Mouse (Mus musculus): ENCODE measurements around the gene Yipf7. TPM values are rescaled to one million over a fixed set of nuclear protein-coding genes. Genes with fewer than 3 reads are reported as not detected.

Gene Yipf7
- 0.10 and 0.11 TPM in 2 replicates for polyA plus RNA-seq (2012; rRNA removed)

DNA sequence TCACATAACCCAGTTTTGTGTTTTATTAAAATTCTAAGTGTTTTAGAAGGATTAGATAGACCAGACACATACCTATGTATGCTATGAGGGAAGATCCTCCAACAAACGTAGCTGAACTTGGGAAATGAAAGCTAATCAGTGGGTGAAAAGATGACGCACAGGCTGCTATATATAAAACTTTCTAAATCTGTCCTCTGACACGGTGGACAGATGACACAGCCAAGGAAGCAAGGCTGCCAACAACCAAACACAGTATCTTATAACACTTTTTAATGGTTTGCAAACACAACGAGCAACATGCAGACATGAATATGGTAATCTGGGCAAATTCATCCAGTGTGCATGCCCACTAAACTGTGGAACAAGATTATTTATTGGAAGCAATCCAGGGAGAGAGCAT is at the start of gene Yipf7:
Gene Yipf7 (minus strand): TSS at position 160 of the 400 bp plus-strand sequence.
- DNase-seq (ENCODE audit: low read depth), result no peak
- TF ChIP-seq POLR2A (IDR thresholded peaks at IDR 0.05; ENCODE audit: borderline replicate concordance, extremely low read depth, insufficient read depth, insufficient read length, poor library complexity, severe bottlenecking), result no peak
- no peak for TF ChIP-seq CTCF (IDR thresholded peaks at IDR 0.05; ENCODE audit: borderline replicate concordance, extremely low read depth, insufficient read depth, insufficient read length)

DNA sequence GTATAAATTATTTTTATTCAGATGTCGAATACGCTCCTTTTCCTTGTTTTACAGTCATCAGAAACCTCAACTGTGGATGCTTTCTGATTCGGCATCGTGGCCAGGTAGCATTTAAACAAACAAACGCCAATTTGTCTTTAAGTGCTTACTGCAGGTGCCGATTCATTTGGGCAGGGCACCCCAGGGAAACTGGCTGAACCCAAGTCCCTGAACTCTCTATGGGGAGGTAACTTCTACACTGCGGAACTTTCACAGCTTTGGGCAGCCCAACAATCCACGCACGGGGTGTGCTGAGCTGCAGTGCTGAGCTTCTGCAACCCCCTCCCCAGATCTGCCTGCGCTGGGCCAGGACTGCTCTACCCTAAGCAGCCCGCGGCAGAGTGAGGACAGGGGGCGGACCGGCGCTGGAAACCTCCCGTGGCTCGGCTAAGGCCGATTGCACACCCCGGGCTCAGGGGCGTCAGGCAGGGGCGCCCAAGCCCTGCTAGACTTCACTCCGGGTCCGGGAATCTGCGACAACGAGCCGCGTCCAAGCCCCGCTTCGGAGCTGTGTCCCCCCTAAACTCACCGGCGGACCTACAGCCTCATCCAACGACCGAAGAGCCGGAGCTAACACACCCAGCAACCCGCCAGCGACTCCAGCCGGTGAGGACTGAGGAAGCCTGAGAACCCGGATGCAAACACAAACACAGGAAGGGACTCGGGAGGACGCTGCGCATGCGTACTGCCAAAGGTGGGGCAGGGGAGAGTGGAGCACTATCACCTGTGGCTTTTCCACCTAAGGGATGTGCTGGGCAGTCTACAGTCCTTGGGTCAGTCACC is 49.4 kb upstream of the Yipf7 start, which contains the start of gene Gnpda2:
Gene Gnpda2 (minus strand): TSS at position 701 of the 822 bp plus-strand sequence.
- DNase-seq (ENCODE audit: low read depth), result peak; percentile 96
- TF ChIP-seq CTCF (IDR thresholded peaks at IDR 0.05; ENCODE audit: borderline replicate concordance, extremely low read depth, insufficient read depth, insufficient read length) (peak; percentile 47; the same call in 1 of the 2 replicates), POLR2A (IDR thresholded peaks at IDR 0.05; ENCODE audit: borderline replicate concordance, extremely low read depth, insufficient read depth, insufficient read length, poor library complexity, severe bottlenecking) (peak; percentile 71; the same call in 1 of the 2 replicates)

DNA sequence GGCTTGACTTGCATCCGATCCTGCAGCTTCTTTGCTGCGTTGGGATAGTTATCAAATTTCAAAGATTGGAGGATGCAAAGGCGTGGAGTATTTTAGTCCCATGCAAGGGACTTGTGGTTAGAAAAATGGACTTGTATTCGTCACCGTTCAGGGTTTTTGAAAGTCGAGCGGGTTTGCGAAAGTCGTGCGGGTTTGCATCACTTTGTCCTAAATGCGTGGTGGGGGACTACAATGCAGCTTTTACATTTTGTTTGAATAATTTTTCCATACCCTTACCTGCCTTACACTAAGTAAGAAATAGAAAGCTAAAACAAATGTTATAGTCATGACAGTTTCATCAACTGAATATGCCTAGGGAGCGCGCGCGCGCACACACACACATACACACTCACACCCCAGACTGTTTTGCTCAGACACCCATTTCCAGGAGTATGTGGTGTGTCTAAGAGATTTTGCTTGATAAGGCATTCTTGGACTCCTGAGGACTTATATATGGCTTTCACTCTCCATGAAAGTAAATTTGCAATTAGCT is 15.0 kb upstream of the Yipf7 start:
- TF ChIP-seq CTCF (IDR thresholded peaks at IDR 0.05; ENCODE audit: borderline replicate concordance, extremely low read depth, insufficient read depth, insufficient read length), result no peak
- no peak for TF ChIP-seq POLR2A (IDR thresholded peaks at IDR 0.05; ENCODE audit: borderline replicate concordance, extremely low read depth, insufficient read depth, insufficient read length, poor library complexity, severe bottlenecking)
- DNase-seq (ENCODE audit: low read depth), result peak; percentile 62

DNA sequence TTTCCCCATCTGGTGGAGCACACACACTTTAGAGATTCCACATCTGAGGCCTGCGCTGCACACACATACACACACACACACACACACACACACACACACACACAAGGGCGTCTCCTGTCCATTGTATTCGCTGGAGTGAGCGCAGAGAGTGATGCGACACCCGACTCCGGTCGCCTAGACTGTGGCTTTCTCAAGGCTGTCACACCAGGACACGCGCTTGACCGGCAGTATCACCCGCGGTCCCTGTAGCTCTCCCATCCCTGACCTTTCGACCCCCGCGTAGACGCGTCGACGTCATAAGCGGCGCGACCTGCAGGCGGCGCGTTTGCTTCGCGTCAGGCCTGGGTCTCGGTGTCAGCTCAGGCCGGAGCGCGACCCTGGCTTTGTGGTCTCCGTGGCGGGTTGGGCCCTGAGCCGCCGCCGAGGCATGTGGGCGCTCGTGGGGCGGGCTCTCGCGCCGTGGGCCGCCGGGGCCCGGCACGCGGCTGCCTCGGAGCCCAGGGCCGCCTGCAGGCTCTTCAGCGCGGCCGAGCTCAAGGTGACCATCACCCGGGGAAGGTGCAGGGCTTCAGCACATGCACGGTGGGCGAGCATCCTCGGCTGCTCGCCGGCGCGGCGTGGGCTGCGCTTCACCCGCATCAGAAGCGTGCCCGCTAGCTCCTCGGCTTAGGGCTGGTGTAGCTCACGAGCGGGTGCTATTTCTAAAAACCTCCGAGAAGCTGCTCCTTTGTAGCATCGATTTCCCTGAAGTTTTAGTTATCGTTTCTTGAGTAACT is 14.4 kb upstream of the Yipf7 start, which contains the start of gene Guf1:
Gene Guf1 (plus strand): TSS at position 296 of the 776 bp plus-strand sequence.
- TF ChIP-seq POLR2A (IDR thresholded peaks at IDR 0.05; ENCODE audit: borderline replicate concordance, extremely low read depth, insufficient read depth, insufficient read length, poor library complexity, severe bottlenecking) (peak; percentile 79), CTCF (IDR thresholded peaks at IDR 0.05; ENCODE audit: borderline replicate concordance, extremely low read depth, insufficient read depth, insufficient read length) (no peak)
- DNase-seq (ENCODE audit: low read depth), result peak; percentile 95

DNA sequence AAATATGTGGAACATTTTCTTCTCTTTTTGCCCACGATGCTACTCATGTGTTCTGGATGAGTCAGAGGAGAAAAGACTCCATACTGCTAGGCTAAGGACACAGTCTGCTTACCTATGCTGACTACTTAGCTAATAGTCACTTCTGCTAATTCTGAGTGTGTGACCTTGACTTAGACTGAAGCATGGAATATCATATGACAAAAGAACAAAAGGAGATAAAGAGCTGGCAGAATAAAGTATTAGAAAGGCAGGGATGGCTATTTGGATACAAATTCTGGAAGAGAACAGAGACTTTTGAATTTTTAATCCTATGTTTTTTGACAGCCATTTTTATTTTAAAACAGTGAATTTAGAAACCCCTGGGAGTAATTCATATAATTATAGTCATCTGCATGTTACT is 768 bp downstream of the Yipf7 start:
- DNase-seq (ENCODE audit: low read depth), result no peak
- TF ChIP-seq POLR2A (IDR thresholded peaks at IDR 0.05; ENCODE audit: borderline replicate concordance, extremely low read depth, insufficient read depth, insufficient read length, poor library complexity, severe bottlenecking) (no peak), CTCF (IDR thresholded peaks at IDR 0.05; ENCODE audit: borderline replicate concordance, extremely low read depth, insufficient read depth, insufficient read length) (no peak)

GRCm38 (mm10) chr5:69523944-69524343 is 18.5 kb downstream of the Yipf7 start:
- TF ChIP-seq POLR2A (IDR thresholded peaks at IDR 0.05; ENCODE audit: borderline replicate concordance, extremely low read depth, insufficient read depth, insufficient read length, poor library complexity, severe bottlenecking), result no peak
- TF ChIP-seq CTCF (IDR thresholded peaks at IDR 0.05; ENCODE audit: borderline replicate concordance, extremely low read depth, insufficient read depth, insufficient read length), result no peak

GRCm38 (mm10) chr5:69522064-69522463 is 20.4 kb downstream of the Yipf7 start:
- no peak for DNase-seq (ENCODE audit: low read depth)
- TF ChIP-seq POLR2A (IDR thresholded peaks at IDR 0.05; ENCODE audit: borderline replicate concordance, extremely low read depth, insufficient read depth, insufficient read length, poor library complexity, severe bottlenecking) (no peak), CTCF (IDR thresholded peaks at IDR 0.05; ENCODE audit: borderline replicate concordance, extremely low read depth, insufficient read depth, insufficient read length) (no peak)

More at GRCm38 (mm10) chr5:69523944-69524343, 18.5 kb downstream of the Yipf7 start:
- DNase-seq (ENCODE audit: low read depth), result no peak

GRCm38 (mm10) chr5:69520661-69521278 is 21.7 kb downstream of the Yipf7 start:
- peak; percentile 85 for DNase-seq (ENCODE audit: low read depth)
- TF ChIP-seq POLR2A (IDR thresholded peaks at IDR 0.05; ENCODE audit: borderline replicate concordance, extremely low read depth, insufficient read depth, insufficient read length, poor library complexity, severe bottlenecking) (no peak), CTCF (IDR thresholded peaks at IDR 0.05; ENCODE audit: borderline replicate concordance, extremely low read depth, insufficient read depth, insufficient read length) (peak; percentile 78)

DNA sequence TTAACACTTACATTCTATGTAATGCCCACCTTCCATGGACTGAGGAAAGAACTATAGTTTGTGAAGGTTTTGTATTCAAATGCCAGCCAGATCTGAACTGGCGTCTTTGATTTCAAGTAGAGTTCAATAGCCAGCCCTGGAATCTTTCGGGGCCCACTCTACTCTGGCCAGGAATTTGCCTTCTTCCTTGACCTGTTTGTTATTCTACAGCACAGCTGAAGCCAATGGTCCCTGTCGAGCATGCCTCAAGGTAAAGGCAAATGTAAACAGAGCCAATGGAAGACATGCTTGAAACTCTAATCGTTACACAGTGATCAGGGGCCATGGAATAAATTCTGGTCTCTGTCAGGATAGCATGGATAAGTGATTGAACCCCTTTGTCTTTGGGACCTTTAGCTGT is 30.2 kb downstream of the Yipf7 start:
- TF ChIP-seq CTCF (IDR thresholded peaks at IDR 0.05; ENCODE audit: borderline replicate concordance, extremely low read depth, insufficient read depth, insufficient read length), result no peak
- no peak for TF ChIP-seq POLR2A (IDR thresholded peaks at IDR 0.05; ENCODE audit: borderline replicate concordance, extremely low read depth, insufficient read depth, insufficient read length, poor library complexity, severe bottlenecking)
- no peak for DNase-seq (ENCODE audit: low read depth)

GRCm38 (mm10) chr5:69511631-69512030 is 30.8 kb downstream of the Yipf7 start:
- no peak for TF ChIP-seq CTCF (IDR thresholded peaks at IDR 0.05; ENCODE audit: borderline replicate concordance, extremely low read depth, insufficient read depth, insufficient read length)
- no peak for TF ChIP-seq POLR2A (IDR thresholded peaks at IDR 0.05; ENCODE audit: borderline replicate concordance, extremely low read depth, insufficient read depth, insufficient read length, poor library complexity, severe bottlenecking)
- no peak for DNase-seq (ENCODE audit: low read depth)

All from brain, embryonic 14.5 days (tissue).